Comparison of ENCODE assay signal across 9 mouse cellular contexts in genomic region chr5:69613209-69613796, GRCm38 (mm10). TPM values are rescaled to one million over a fixed set of nuclear protein-coding genes. Genes with fewer than 3 reads are reported as not detected.
DNase-seq lines count a peak whose midpoint lies in the region; ATAC-seq and TF ChIP-seq lines count a peak whose summit lies in the region.
"Had no signal": no experiment of that assay in that cellular context is flagged by ENCODE, and none has a peak within 500 bp of the region (broad histone marks: within the 10 kb centered on the region; RNA-seq: fewer than 3 reads in every experiment).

No protein-coding gene starts in this region.

- no peak overlapping the region for H3K9ac ChIP-seq in embryonic facial prominence, embryonic 11.5 days (replicated peaks; ENCODE audit: low read length)
- no peak overlapping the region for H3K9ac ChIP-seq in liver, embryonic 14.5 days (replicated peaks)

- no peak overlapping the region for H3K4me3 ChIP-seq in embryonic facial prominence, embryonic 11.5 days (ENCODE audit: low read depth, low read length)
- no peak overlapping the region for H3K4me3 ChIP-seq in embryonic facial prominence, embryonic 10.5 days
- H3K4me3 ChIP-seq in liver, embryonic 14.5 days (ENCODE audit: insufficient read depth in 1 of 2, low read depth in 2 of 2, low read length in 2 of 2), result no peak overlapping the region
- H3K4me3 ChIP-seq in thymus, adult 2 months (ENCODE audit: control insufficient read depth, insufficient read depth, low read length), result no peak overlapping the region

- H3K27me3 ChIP-seq in embryonic facial prominence, embryonic 11.5 days (ENCODE audit: control insufficient read depth, insufficient read depth, low read length), result no peaks in the 10 kb centered on the region
- no peaks in the 10 kb centered on the region for H3K27me3 ChIP-seq in embryonic facial prominence, embryonic 10.5 days (replicated peaks; ENCODE audit: low read depth, poor library complexity, severe bottlenecking)
- H3K27me3 ChIP-seq in liver, embryonic 14.5 days (ENCODE audit: control insufficient read depth, insufficient read depth, low read length), result no peaks in the 10 kb centered on the region
- H3K27me3 ChIP-seq in thymus, adult 2 months (ENCODE audit: control insufficient read depth, insufficient read depth, low read length), result no peaks in the 10 kb centered on the region

- ATAC-seq in embryonic facial prominence, embryonic 11.5 days (replicated peaks; ENCODE audit: insufficient number of reproducible peaks, low FRiP score, low TSS enrichment, low read depth), result no peak
- no peak for ATAC-seq in liver, embryonic 14.5 days (ENCODE audit: insufficient read depth)

- 0 out of 2 replicates have a peak, but pooled peaks have one; percentile 6 for TF ChIP-seq CTCF in liver, embryonic 14.5 days (IDR thresholded peaks at IDR 0.05; ENCODE audit: low read depth)
- TF ChIP-seq CTCF in thymus, adult 2 months (IDR thresholded peaks at IDR 0.05; ENCODE audit: borderline replicate concordance, control insufficient read depth, extremely low read depth, insufficient read depth, low read length, poor library complexity), result no peak

- H3K9me3 ChIP-seq in embryonic facial prominence, embryonic 11.5 days (replicated peaks; ENCODE audit: control insufficient read depth, low read length), result no peaks in the 10 kb centered on the region
- H3K9me3 ChIP-seq in embryonic facial prominence, embryonic 10.5 days, result no peaks in the 10 kb centered on the region
- H3K9me3 ChIP-seq in liver, embryonic 14.5 days (ENCODE audit: control insufficient read depth, low read length), result no peaks in the 10 kb centered on the region
- H3K9me3 ChIP-seq: G1E had no signal

- no peak for TF ChIP-seq POLR2A in thymus, adult 2 months (IDR thresholded peaks at IDR 0.05; ENCODE audit: control insufficient read depth, extremely low read depth, insufficient read depth, low read length, poor library complexity)

- no peak overlapping the region for H3K27ac ChIP-seq in embryonic facial prominence, embryonic 11.5 days (replicated peaks; ENCODE audit: low read depth, low read length)
- H3K27ac ChIP-seq in embryonic facial prominence, embryonic 10.5 days (replicated peaks), result no peak overlapping the region
- no peak overlapping the region for H3K27ac ChIP-seq in liver, embryonic 14.5 days
- H3K27ac ChIP-seq in thymus, adult 2 months (ENCODE audit: control insufficient read depth, insufficient read depth, low read length), result no peak overlapping the region

- no peak for TF ChIP-seq EP300 in liver, embryonic 14.5 days (IDR thresholded peaks at IDR 0.05; ENCODE audit: low read depth)

- 23% methylated on average over 4 of the region's 4 CpGs for WGBS in embryonic facial prominence, embryonic 11.5 days
- WGBS in embryonic facial prominence, embryonic 10.5 days, result 24% methylated on average over 4 of the region's 4 CpGs
- 17% methylated on average over 4 of the region's 4 CpGs for WGBS in liver, embryonic 14.5 days (ENCODE audit: insufficient replicate concordance)
- 27% methylated on average over 4 of the region's 4 CpGs for WGBS in thymus, adult 2 months

- no peaks in the 10 kb centered on the region for H3K36me3 ChIP-seq in embryonic facial prominence, embryonic 11.5 days (replicated peaks; ENCODE audit: control insufficient read depth, insufficient read depth, low read depth, low read length)
- no peaks in the 10 kb centered on the region for H3K36me3 ChIP-seq in embryonic facial prominence, embryonic 10.5 days (replicated peaks)
- no peaks in the 10 kb centered on the region for H3K36me3 ChIP-seq in liver, embryonic 14.5 days (replicated peaks; ENCODE audit: control insufficient read depth, insufficient read depth, low read depth)
- no peaks in the 10 kb centered on the region for H3K36me3 ChIP-seq in thymus, adult 2 months (ENCODE audit: control insufficient read depth, insufficient read depth, low read length)
- H3K36me3 ChIP-seq: G1E had no signal

- no peak overlapping the region for H3K4me2 ChIP-seq in embryonic facial prominence, embryonic 11.5 days (ENCODE audit: low read depth, low read length)
- H3K4me2 ChIP-seq in liver, embryonic 14.5 days (ENCODE audit: low read depth), result no peak overlapping the region

- DNase-seq in embryonic facial prominence, embryonic 11.5 days (ENCODE audit: low spot score), result peak; percentile 74
- no peak for DNase-seq in embryonic facial prominence, embryonic 10.5 days (ENCODE audit: low spot score)
- DNase-seq in liver, embryonic 14.5 days (ENCODE audit: low read depth in 3 of 3, low spot score in 3 of 3), result no peak
- no peak for DNase-seq in liver
- DNase-seq in c-Kit-positive CD71-positive TER-119-negative erythroid progenitor cells, embryonic 14.5 days (ENCODE audit: low read depth), result peak; percentile 14
- peak; percentile 31 for DNase-seq in naive thymus-derived CD4-positive, alpha-beta T cell, adult 2 months (ENCODE audit: low read depth)
- DNase-seq in frontal cortex, postnatal 36 days (ENCODE audit: low spot score in 2 of 2), result no peak
- no peak for DNase-seq in thymus, adult 2 months

- H3K4me1 ChIP-seq in embryonic facial prominence, embryonic 11.5 days (ENCODE audit: control insufficient read depth, insufficient read depth, low read length), result no peaks in the 10 kb centered on the region
- H3K4me1 ChIP-seq in embryonic facial prominence, embryonic 10.5 days, result no peaks in the 10 kb centered on the region
- no peaks in the 10 kb centered on the region for H3K4me1 ChIP-seq in liver, embryonic 14.5 days (replicated peaks; ENCODE audit: control insufficient read depth in 2 of 2, insufficient read depth in 2 of 2, low read length in 1 of 2)
- no peaks in the 10 kb centered on the region for H3K4me1 ChIP-seq in thymus, adult 2 months (replicated peaks; ENCODE audit: control insufficient read depth, insufficient read depth, low read length)

RNA-seq across cellular contexts. Expression of gene Gnpda2, which starts 21.2 kb away (rescaled TPM):
- 34.5 and 35.8 TPM in 2 replicates for polyA plus RNA-seq in embryonic facial prominence, embryonic 11.5 days (2014; fragmentation: Nextera tagmentation; extraction: Ambion mirVana)
- polyA plus RNA-seq in embryonic facial prominence, embryonic 10.5 days (2016; fragmentation: Nextera tagmentation; extraction: Ambion mirVana), result 22.9 and 26.0 TPM in 2 replicates
- polyA plus RNA-seq in liver, embryonic 14.5 days (2012; rRNA removed), result 2.2 and 3.2 TPM in 2 replicates
- polyA plus RNA-seq in liver, embryonic 14.5 days (2014; fragmentation: Nextera tagmentation; extraction: Ambion mirVana), result 7.8 and 7.9 TPM in 2 replicates
- polyA plus RNA-seq in thymus, adult 2 months (2012; rRNA removed), result 14.2 and 16.4 TPM in 2 replicates

RNA-seq across cellular contexts. Expression of gene Guf1, which starts 56.6 kb away (rescaled TPM):
- polyA plus RNA-seq in embryonic facial prominence, embryonic 11.5 days (2014; fragmentation: Nextera tagmentation; extraction: Ambion mirVana), result 46.8 and 49.2 TPM in 2 replicates
- 48.4 and 49.5 TPM in 2 replicates for polyA plus RNA-seq in embryonic facial prominence, embryonic 10.5 days (2016; fragmentation: Nextera tagmentation; extraction: Ambion mirVana)
- polyA plus RNA-seq in liver, embryonic 14.5 days (2012; rRNA removed), result 4.8 and 7.4 TPM in 2 replicates
- 12.4 and 14.4 TPM in 2 replicates for polyA plus RNA-seq in liver, embryonic 14.5 days (2014; fragmentation: Nextera tagmentation; extraction: Ambion mirVana)
- polyA plus RNA-seq in thymus, adult 2 months (2012; rRNA removed), result 7.4 and 8.1 TPM in 2 replicates

Comparison
In these comparisons a context has a peak if more than half of its experiments do, and no peak if none do; other contexts are left out.
1. DNase-seq: peak in embryonic facial prominence, embryonic 11.5 days (single experiment), c-Kit-positive CD71-positive TER-119-negative erythroid progenitor cells, embryonic 14.5 days (single experiment) and naive thymus-derived CD4-positive, alpha-beta T cell, adult 2 months (single experiment); none in embryonic facial prominence, embryonic 10.5 days (single experiment), liver, embryonic 14.5 days (0 of 3), liver (single experiment), frontal cortex, postnatal 36 days (0 of 2) and thymus, adult 2 months (single experiment).